Mouse (Mus musculus) right cerebral cortex, postnatal 10 days (tissue): ENCODE measurements at regions not wholly inside any gene's neighbourhood (a gene's known extent, or its start where the extent isn't known, plus 50 kb on each side); places are given as distances from the start of the nearest gene placed in this dataset.

Source experiments
- DNase-seq, 2 experiments: peaks; one replicate each; pipeline ENCODE4 v3.0.0; 2021; ENCODE audit warnings: low spot score in 2 of 2

- DNase-seq, result no peak
These were observed 71.2 kb upstream of the Foxo1 start for GRCm38 (mm10) chr3:52196936-52197246.

GRCm38 (mm10) chr3:52197982-52198750, 70.0 kb upstream of the Foxo1 start:
- DNase-seq, result peak; percentile 74 to 84

GRCm38 (mm10) chr3:52198751-52199738, 69.1 kb upstream of the Foxo1 start:
- DNase-seq, result peak in 1 of 2 experiments; percentile 58

- DNase-seq, result no peak
These were observed 68.0 kb upstream of the Foxo1 start for GRCm38 (mm10) chr3:52200106-52200505.

- DNase-seq, result no peak
These were observed 57.4 kb upstream of the Foxo1 start for GRCm38 (mm10) chr3:52210556-52211302.

- DNase-seq, result no peak
These were observed 56.8 kb upstream of the Foxo1 start for GRCm38 (mm10) chr3:52211303-52211695.

GRCm38 (mm10) chr3:52214114-52214513, 54.0 kb upstream of the Foxo1 start:
- no peak for DNase-seq

GRCm38 (mm10) chr3:52215083-52215482, 53.1 kb upstream of the Foxo1 start:
- peak; percentile 41 to 50 for DNase-seq
